Mouse (Mus musculus) lung, adult 2 months (tissue): ENCODE data around the gene Iqgap1.

Source experiments
- CTCF ChIP-seq: fragments of 200-500 bp; IDR thresholded peaks from 2 replicates; pipeline ENCODE4 v1.5.1; 2011; ENCODE audit warnings: mild to moderate bottlenecking, low read length, control low read depth; ENCODE audit not compliant: insufficient read depth
- POLR2A ChIP-seq: fragments of 200-500 bp; IDR thresholded peaks from 2 replicates; pipeline ENCODE4 v1.6.1; 2011; ENCODE audit warnings: low read depth, mild to moderate bottlenecking, control low read depth, low read length, borderline replicate concordance; ENCODE audit errors: extremely low read depth

- TF ChIP-seq POLR2A: no peak
- no peak for TF ChIP-seq CTCF
These were observed 8.1 kb upstream of the Iqgap1 start for GRCm38 (mm10) chr7:80833651-80834532.
